Mouse (Mus musculus) hindbrain, postnatal 0 days (tissue): Measurements from ENCODE around the gene Ltb. TPM values are rescaled to one million over a fixed set of nuclear protein-coding genes. Genes with fewer than 3 reads are reported as not detected.

Experiments used
- ATAC-seq: fragments of 200-750 bp; cut with Nextera tagmentation; 2 replicates; pipeline ENCODE4 v1.8.0; 2017; ENCODE audit warnings: mild to moderate bottlenecking, moderate TSS enrichment, moderate library complexity
- DNase-seq: peaks from one replicate; pipeline ENCODE4 v3.0.0-alpha.2; 2015; ENCODE audit warnings: low spot score
- H3K27ac ChIP-seq: fragments of 300-500 bp; sonication (generic); 2 replicates; pipeline ENCODE4 v1.5.1; 2014; ENCODE audit warnings: mild to moderate bottlenecking
- H3K27me3 ChIP-seq: fragments of 300-500 bp; sonication (generic); 2 replicates; pipeline ENCODE4 v1.6.1; 2014; ENCODE audit warnings: low read length, mixed read lengths; ENCODE audit not compliant: insufficient read depth
- H3K36me3 ChIP-seq: fragments of 300-500 bp; sonication (generic); 2 replicates; pipeline ENCODE4 v1.6.1; 2014; ENCODE audit warnings: low read length, mixed read lengths; ENCODE audit not compliant: insufficient read depth
- H3K4me1 ChIP-seq: fragments of 300-500 bp; sonication (generic); 2 replicates; pipeline ENCODE4 v1.6.1; 2014; ENCODE audit warnings: antibody characterized with exemption, low read length, mixed read lengths; ENCODE audit not compliant: insufficient read depth
- H3K4me2 ChIP-seq: fragments of 300-500 bp; sonication (generic); 2 replicates; pipeline ENCODE4 v1.6.1; 2014; ENCODE audit warnings: low read depth, mild to moderate bottlenecking, low read length, moderate library complexity, mixed read lengths
- H3K4me3 ChIP-seq: fragments of 300-500 bp; sonication (generic); 2 replicates; pipeline ENCODE4 v1.5.1; 2014; ENCODE audit warnings: low read length
- H3K9ac ChIP-seq: fragments of 300-500 bp; sonication (generic); replicated peaks from 2 replicates; pipeline ENCODE4 v1.6.1; 2014; ENCODE audit warnings: mild to moderate bottlenecking, low read length, moderate library complexity, mixed read lengths
- H3K9me3 ChIP-seq: fragments of 300-500 bp; sonication (generic); 2 replicates; pipeline ENCODE4 v1.6.1; 2016; ENCODE audit warnings: low read length, mixed read lengths
- CTCF ChIP-seq: IDR thresholded peaks from 2 replicates; pipeline ENCODE4 v1.5.1; 2016; ENCODE audit warnings: antibody characterized with exemption, control low read depth, low read depth
- WGBS: fragments of 180-500 bp; shearing (Covaris S2); extraction: QIAGEN DNeasy Blood & Tissue Kit; methylation state at CpG from one replicate; pipeline ENCODE4 v1.1.7; 2014; 5-methylcytosine and 5-hydroxymethylcytosine counted together
- polyA plus RNA-seq: library from polyadenylated mRNA; unstranded; fragments of >200 nt; fragmentation: Nextera tagmentation; extraction: Ambion mirVana; gene quantifications from 2 replicates; pipeline ENCODE4 v1.2.1, GENCODE M21; 2015
- total RNA-seq: library from RNA; depleted of rRNA; stranded (reverse); fragments of >200 nt; gene quantifications from 2 replicates; pipeline ENCODE4 v1.2.3, GENCODE M21; 2014; rRNA removed

The Ltb gene
- 1.6 TPM in 1 of 2 replicates, not detected in the other for total RNA-seq
- polyA plus RNA-seq, result 1.2 and 1.8 TPM in 2 replicates

DNA sequence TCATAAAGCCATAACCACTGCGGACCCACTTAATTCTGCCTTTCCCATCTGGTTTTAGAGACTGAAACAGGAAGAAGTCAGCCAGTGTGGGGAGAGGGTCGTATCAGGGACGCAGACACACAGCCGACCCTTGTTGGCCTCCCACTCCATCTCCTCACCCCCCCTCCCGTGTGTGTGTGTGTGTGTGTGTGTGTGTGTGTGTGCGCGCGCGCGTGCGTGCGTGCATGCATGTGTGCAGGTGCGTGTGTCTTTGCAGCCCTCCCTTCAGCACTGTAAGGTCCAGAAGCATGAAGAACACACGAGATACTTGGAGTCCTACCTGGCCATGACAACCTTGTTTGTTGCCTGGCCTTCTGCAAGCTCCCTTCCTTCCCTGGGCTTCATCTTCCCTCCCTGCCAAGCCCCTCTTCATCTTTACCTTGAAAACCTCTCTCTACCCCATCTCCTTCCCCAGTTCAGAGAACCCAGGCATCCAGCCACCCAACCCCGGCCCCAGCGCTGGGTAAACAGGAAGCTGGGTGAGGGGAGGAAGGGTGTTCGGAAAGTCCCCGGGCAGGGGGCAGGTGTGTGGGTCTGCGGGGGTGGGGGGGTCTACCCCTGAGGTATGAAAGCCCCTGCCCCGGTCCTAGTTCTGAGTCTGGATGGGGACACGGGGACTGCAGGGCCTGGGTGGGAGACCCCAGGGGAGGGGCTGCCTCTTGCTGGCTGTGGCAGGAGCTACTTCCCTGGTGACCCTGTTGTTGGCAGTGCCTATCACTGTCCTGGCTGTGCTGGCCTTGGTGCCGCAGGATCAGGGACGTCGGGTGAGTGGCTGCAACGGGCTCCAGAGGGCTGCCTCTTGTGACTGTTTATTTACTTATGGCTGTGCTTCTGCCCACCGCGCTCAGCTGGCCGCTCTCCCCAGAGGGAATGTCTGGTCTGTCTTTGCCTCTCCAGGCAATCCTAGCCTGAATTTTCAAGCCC lies at the start of gene Ltb:
Gene Ltb, plus strand, starts transcription at position 559 of the 963 bp plus-strand sequence.
- DNase-seq (no peak), ATAC-seq (no peak)
- no peak within 1 kb of the TSS for H3K9ac ChIP-seq
- peaks cover 8% of the 10 kb centered on the region; the same call in 1 of the 2 replicates for H3K27me3 ChIP-seq
- H3K4me1 ChIP-seq, result no peaks in the 10 kb centered on the region
- TF ChIP-seq CTCF, result no peak
- 78% methylated on average over 26 of the region's 28 CpGs for WGBS
- H3K4me2 ChIP-seq, result peak within 1 kb of the TSS; percentile 69
- H3K36me3 ChIP-seq, result no peaks in the 10 kb centered on the region
- H3K27ac ChIP-seq, result no peak within 1 kb of the TSS
- H3K4me3 ChIP-seq, result no peak within 1 kb of the TSS
- H3K9me3 ChIP-seq, result no peaks in the 10 kb centered on the region

DNA sequence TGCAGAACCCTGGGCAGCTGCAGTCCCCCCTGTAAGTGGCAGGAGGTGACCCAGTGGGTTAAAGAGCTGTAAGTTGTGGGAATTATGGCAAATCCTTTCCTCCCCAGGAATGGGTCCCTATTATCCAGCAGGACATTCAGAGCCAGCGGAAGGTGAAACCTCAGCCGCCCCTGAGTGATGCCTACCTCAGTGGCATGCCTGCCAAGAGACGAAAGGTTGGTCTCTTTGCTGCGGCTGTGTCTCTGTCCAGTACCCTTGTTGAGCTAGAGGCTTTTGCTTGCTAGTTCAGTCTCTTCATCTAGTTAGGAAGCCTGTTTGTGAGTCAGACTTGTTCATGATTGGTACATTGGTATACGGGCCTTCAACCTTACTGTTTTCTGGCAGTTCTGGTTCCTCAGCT lies 48.1 kb upstream of the Ltb start:
- no peak for TF ChIP-seq CTCF
- no peaks in the 10 kb centered on the region for H3K4me1 ChIP-seq
- 85% methylated on average over 5 of the region's 5 CpGs for WGBS
- no peaks in the 10 kb centered on the region for H3K27me3 ChIP-seq
- no peak overlapping the region for H3K4me2 ChIP-seq
- peaks cover 83% of the 10 kb centered on the region for H3K36me3 ChIP-seq
- DNase-seq, result no peak
- peak overlapping the region; percentile 32; the same call in 1 of the 2 replicates for H3K27ac ChIP-seq
- H3K4me3 ChIP-seq, result no peak overlapping the region
- no peaks in the 10 kb centered on the region for H3K9me3 ChIP-seq
- ATAC-seq, result no peak
- H3K9ac ChIP-seq, result no peak overlapping the region

DNA sequence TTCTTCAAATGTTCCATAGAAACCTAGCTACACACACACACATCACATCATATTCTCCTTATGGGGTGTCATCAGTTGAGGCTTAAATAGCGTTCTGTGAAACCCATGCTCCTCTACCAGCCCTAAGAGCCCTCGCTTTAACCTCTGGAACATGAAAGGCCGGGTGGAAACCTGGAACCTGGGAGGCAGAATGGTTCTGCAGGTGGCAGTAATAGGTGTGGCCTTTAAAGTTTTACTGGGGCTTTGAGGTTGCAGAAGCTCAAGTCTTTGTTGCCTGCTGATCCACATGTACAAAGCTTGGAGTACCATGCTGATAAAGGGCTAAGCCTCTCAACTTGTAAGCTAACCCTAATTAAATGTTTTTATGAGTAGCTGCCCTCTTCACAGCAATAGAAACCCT lies 46.9 kb upstream of the Ltb start:
- Histone ChIP-seq H3K27ac (0 out of 2 replicates have a peak overlapping the region, but pooled peaks have one; percentile 32), H3K27me3 (no peaks in the 10 kb centered on the region), H3K9me3 (no peaks in the 10 kb centered on the region), H3K36me3 (peaks cover 82% of the 10 kb centered on the region), H3K4me1 (no peaks in the 10 kb centered on the region), H3K4me2 (no peak overlapping the region), H3K9ac (no peak overlapping the region), H3K4me3 (no peak overlapping the region)
- TF ChIP-seq CTCF, result no peak
- 61% methylated on average over 3 of the region's 3 CpGs for whole genome bisulfite sequencing
- DNase-seq (no peak), ATAC-seq (no peak)

DNA sequence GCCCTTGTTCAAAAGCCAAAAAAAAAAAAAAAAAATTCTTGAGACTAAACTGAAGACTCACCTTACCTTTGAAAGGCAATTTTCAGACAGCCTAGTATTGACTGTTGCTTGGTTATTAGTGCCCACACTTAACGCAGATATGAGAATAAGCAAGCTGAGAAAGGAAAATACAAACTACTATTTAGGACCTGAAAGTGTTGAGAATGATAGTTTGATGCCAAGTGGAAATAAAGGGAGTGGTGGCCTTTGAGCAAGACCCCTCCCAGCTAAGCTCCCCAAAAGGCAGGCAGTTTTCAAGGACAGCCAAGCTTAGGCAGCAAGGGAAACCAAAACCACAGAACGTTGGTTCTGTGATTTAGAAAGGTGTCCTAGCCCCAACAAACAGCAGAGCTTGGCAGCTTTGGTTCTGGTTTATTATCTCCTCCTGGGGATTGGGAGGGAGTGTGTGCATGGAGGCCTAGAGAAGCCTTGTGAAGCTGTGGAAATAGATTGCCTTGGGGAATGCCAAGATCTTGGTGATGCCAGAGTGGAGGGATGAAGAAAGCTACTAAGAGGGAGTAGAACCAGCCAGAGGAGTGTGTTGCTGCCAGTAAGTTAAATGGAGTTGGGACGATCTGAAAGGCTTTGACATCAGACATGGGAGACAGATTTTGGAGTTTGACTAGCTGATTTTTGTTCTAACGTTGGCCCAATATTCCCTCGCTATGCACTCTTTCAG lies 46.2 kb upstream of the Ltb start:
- peaks cover 82% of the 10 kb centered on the region for H3K36me3 ChIP-seq
- H3K27ac ChIP-seq, result peak overlapping the region; percentile 45; the same call in 1 of the 2 replicates
- ATAC-seq, result no peak
- H3K9ac ChIP-seq, result no peak overlapping the region
- no peaks in the 10 kb centered on the region for H3K27me3 ChIP-seq
- 60% methylated on average over 5 of the region's 5 CpGs for WGBS
- H3K9me3 ChIP-seq, result no peaks in the 10 kb centered on the region
- no peak overlapping the region for H3K4me2 ChIP-seq
- H3K4me3 ChIP-seq, result no peak overlapping the region
- no peaks in the 10 kb centered on the region for H3K4me1 ChIP-seq
- no peak for TF ChIP-seq CTCF
- DNase-seq, result no peak

DNA sequence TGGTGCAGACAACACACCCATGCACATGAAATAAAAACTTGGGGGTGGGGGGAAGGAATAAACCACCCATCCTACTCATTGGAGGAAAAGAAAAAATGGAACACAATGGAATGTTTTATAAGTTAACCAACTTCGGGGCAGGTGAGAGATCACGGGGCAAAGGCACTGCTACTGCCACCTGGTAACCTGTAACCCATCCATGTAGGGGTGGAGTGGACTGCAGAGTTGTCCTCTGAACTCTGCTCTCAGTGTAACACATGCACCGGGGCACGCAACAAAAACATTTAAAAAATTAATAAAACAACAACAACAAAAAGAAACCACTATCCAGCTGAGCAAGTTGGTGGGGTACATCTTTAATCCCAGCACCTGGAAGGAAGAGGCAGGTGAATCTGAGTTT lies 42.1 kb upstream of the Ltb start:
- no peak overlapping the region for H3K27ac ChIP-seq
- H3K4me2 ChIP-seq, result no peak overlapping the region
- DNase-seq, result no peak
- peaks cover 83% of the 10 kb centered on the region for H3K36me3 ChIP-seq
- 95% methylated on average over 4 of the region's 4 CpGs for WGBS
- TF ChIP-seq CTCF, result no peak
- no peak for ATAC-seq
- H3K4me1 ChIP-seq, result no peaks in the 10 kb centered on the region
- no peak overlapping the region for H3K9ac ChIP-seq
- H3K27me3 ChIP-seq, result no peaks in the 10 kb centered on the region
- no peak overlapping the region for H3K4me3 ChIP-seq
- no peaks in the 10 kb centered on the region for H3K9me3 ChIP-seq

DNA sequence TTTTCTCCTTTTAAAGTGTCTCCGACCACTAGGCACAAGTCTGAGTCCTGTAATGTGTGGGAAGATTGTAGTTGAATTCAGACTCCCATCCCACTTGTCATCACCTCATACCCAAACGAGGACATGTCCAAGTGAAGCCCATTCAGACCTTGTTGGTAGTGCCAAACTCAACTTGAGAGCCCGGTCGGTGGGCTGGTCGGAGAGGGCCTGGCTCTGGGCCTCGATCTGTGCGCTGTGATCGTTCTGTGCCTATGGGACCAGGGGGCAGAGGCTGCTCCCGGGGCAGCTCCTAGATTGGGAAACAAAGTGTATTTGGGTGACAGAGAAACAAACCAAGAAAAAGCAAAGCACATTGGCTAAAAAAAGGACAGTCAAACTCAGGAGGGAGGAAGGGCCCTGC lies 41.2 kb upstream of the Ltb start:
- Histone ChIP-seq H3K27ac (no peak overlapping the region), H3K4me3 (no peak overlapping the region), H3K9ac (no peak overlapping the region), H3K27me3 (no peaks in the 10 kb centered on the region), H3K9me3 (no peaks in the 10 kb centered on the region), H3K36me3 (peaks cover 93% of the 10 kb centered on the region), H3K4me2 (no peak overlapping the region), H3K4me1 (no peaks in the 10 kb centered on the region)
- 90% methylated on average over 9 of the region's 9 CpGs for WGBS
- no peak for ATAC-seq
- DNase-seq, result no peak
- no peak for TF ChIP-seq CTCF
